Mouse (Mus musculus): ENCODE measurements around the gene AI661453. TPM values are rescaled to one million over a fixed set of nuclear protein-coding genes. Genes with fewer than 3 reads are reported as not detected.
"Not testable (repeated sequence)": the region's sequence is repeated elsewhere in the genome, so short reads cannot be mapped to it uniquely, and the experiment has no call there.

Gene AI661453
- 9.2 and 13.0 TPM in 2 replicates for polyA plus RNA-seq (2012; rRNA removed)

DNA sequence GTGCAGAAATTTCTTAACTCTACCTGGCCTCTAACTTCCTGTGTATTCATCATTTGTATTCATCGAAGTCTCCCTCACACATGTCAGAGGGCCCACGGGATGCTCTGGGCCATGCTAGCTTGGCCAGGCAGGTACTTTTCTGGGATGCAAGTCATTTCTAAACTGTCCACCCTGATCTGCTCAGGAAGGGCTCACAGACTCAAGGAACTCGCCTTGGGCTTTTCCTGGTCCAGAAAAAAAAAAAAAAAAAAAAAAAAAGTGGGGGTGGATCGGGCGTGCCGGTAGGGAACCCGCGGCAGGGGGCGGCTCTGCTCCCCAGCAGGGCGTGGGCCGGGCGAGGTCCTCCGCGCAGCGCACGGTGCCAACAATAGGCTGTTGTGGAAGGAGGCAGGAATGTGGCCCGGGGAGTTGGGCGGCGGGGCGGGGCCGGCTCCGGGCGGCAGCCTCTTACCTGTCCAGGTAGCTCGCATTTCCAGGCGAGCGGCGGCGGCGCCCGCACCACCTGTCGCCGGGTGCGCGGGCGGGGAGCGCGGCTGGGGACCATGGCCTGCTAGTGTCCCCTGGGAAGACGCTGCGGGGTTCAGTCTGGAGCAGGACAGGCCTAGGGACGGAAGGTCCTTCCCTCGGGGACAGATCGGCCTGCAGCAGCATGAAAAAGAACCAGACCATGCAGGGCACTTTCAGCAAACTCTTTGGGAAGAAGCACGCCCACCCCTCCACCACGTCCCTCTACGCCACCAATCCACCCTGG is at the start of gene AI661453:
Gene AI661453 (plus strand): TSS at position 460 of the 751 bp plus-strand sequence.
- DNase-seq, result peak; percentile 80
- peak within 1 kb of the TSS; percentile 86 for H3K4me3 ChIP-seq (replicated peaks; ENCODE audit: extremely low read depth, low read depth, low read length)
- peaks cover 7% of the 10 kb centered on the region for H3K4me1 ChIP-seq (ENCODE audit: control insufficient read depth, insufficient read depth, low read length)
- TF ChIP-seq POLR2A (IDR thresholded peaks at IDR 0.05; ENCODE audit: borderline replicate concordance, extremely low read depth, low read depth, low read length) (peak; percentile 43; the same call in 1 of the 2 replicates), CTCF (IDR thresholded peaks at IDR 0.05; ENCODE audit: insufficient read depth, low read length) (no peak)
- WGBS, result 1% methylated on average over 45 of the region's 45 CpGs

DNA sequence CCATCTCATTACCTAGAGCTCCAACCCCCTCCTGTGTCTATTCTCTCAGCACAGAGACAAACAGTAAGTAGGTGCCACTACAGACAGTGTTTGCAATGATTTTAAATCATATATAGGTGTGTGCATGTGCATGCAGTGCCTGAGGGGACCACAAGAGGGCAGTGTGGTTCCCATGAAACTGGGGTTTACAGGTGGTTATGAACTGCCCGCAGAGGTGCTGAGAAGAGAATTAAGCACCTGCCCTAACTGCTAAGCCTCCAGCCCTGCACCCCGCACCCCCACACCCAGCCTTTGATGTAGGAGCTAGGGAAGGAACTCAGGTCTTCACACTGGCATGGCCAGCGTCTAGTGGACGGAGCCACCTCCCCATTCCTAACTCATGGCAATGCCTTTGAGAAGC is 49.8 kb upstream of the AI661453 start:
- Histone ChIP-seq H3K4me1 (ENCODE audit: control insufficient read depth, insufficient read depth, low read length) (no peaks in the 10 kb centered on the region), H3K4me3 (replicated peaks; ENCODE audit: extremely low read depth, low read depth, low read length) (no peak overlapping the region)
- WGBS, result 57% methylated on average over 4 of the region's 4 CpGs
- DNase-seq, result peak; percentile 51
- no peak for TF ChIP-seq POLR2A (IDR thresholded peaks at IDR 0.05; ENCODE audit: borderline replicate concordance, extremely low read depth, low read depth, low read length)
- TF ChIP-seq CTCF (IDR thresholded peaks at IDR 0.05; ENCODE audit: insufficient read depth, low read length), result peak; percentile 81

GRCm38 (mm10) chr17:47394223-47394869 is 42.1 kb upstream of the AI661453 start:
- DNase-seq, result peak; percentile 7
- WGBS, result 10% methylated on average over 24 of the region's 24 CpGs
- no peak for TF ChIP-seq POLR2A (IDR thresholded peaks at IDR 0.05; ENCODE audit: borderline replicate concordance, extremely low read depth, low read depth, low read length)
- TF ChIP-seq CTCF (IDR thresholded peaks at IDR 0.05; ENCODE audit: insufficient read depth, low read length), result no peak
- Histone ChIP-seq H3K4me1 (ENCODE audit: control insufficient read depth, insufficient read depth, low read length) (peaks cover 2% of the 10 kb centered on the region; the same call in 1 of the 2 replicates), H3K4me3 (replicated peaks; ENCODE audit: extremely low read depth, low read depth, low read length) (peak overlapping the region; percentile 31)

DNA sequence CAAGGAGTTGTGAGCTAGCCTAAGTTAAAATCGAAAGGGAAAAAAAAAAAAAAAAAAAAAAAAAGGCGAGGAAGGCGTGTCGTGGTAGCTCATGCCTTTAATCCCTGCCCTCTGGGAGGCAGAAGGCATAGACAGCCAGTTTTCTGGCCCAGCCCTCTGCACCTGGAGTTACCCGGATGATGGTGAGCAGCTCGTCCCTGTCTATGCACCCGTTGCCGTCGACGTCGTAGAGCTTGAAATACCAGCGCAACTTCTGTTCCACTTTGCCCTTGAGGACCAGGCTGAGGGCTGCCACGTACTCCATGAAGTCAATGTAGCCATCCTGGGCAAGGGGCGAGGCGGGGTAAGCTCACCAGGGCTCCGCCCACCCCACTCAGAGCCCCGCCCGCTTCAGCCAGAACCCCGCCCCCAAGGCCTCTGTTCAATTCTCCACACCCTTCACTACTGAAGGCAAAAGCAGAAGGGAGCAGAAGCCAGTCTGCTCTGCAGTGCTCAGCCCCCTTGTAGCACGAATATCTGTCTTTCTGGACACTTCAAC is 41.0 kb upstream of the AI661453 start:
- Histone ChIP-seq H3K4me3 (replicated peaks; ENCODE audit: extremely low read depth, low read depth, low read length) (peak overlapping the region; percentile 73), H3K4me1 (ENCODE audit: control insufficient read depth, insufficient read depth, low read length) (peaks cover 2% of the 10 kb centered on the region; the same call in 1 of the 2 replicates)
- TF ChIP-seq CTCF (IDR thresholded peaks at IDR 0.05; ENCODE audit: insufficient read depth, low read length), result no peak
- peak; percentile 13; the same call in 1 of the 2 replicates for TF ChIP-seq POLR2A (IDR thresholded peaks at IDR 0.05; ENCODE audit: borderline replicate concordance, extremely low read depth, low read depth, low read length)
- 2% methylated on average over 20 of the region's 20 CpGs for WGBS
- peak; percentile 60 for DNase-seq

GRCm38 (mm10) chr17:47399091-47399490 is 37.3 kb upstream of the AI661453 start:
- H3K4me3 ChIP-seq (replicated peaks; ENCODE audit: extremely low read depth, low read depth, low read length), result no peak overlapping the region
- WGBS, result 83% methylated on average over 8 of the region's 8 CpGs
- no peak for DNase-seq
- TF ChIP-seq POLR2A (IDR thresholded peaks at IDR 0.05; ENCODE audit: borderline replicate concordance, extremely low read depth, low read depth, low read length), result no peak
- H3K4me1 ChIP-seq (ENCODE audit: control insufficient read depth, insufficient read depth, low read length), result peaks cover 2% of the 10 kb centered on the region; the same call in 1 of the 2 replicates

DNA sequence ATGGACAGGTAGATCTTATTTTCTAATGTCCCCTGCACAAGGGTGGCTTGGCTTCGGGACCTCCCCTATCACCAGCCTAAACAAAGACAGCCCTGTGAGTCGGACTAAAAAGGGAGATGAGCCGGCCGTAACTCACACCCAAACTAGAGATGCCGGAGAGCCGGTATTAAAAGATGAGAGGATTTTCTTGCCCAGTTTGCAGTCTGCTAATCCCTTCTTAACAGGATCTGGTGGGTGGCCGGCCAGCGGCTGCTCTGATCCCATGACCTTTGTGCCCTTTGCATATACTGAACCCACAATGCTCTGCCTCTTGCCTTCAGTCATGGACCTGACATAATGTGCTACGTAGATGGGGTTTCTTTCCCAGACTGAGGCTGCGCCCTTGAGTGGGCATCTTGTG is 36.0 kb upstream of the AI661453 start, which contains the start of gene Guca1a:
Gene Guca1a (minus strand): TSS at position 134 of the 400 bp plus-strand sequence.
- WGBS, result 58% methylated on average over 10 of the region's 10 CpGs
- no peak for DNase-seq
- Histone ChIP-seq H3K4me1 (ENCODE audit: control insufficient read depth, insufficient read depth, low read length) (no peaks in the 10 kb centered on the region), H3K4me3 (replicated peaks; ENCODE audit: extremely low read depth, low read depth, low read length) (no peak within 1 kb of the TSS)
- no peak for TF ChIP-seq CTCF (IDR thresholded peaks at IDR 0.05; ENCODE audit: insufficient read depth, low read length)
- TF ChIP-seq POLR2A (IDR thresholded peaks at IDR 0.05; ENCODE audit: borderline replicate concordance, extremely low read depth, low read depth, low read length), result no peak

- no peak for TF ChIP-seq CTCF (IDR thresholded peaks at IDR 0.05; ENCODE audit: insufficient read depth, low read length)
- no peak for TF ChIP-seq POLR2A (IDR thresholded peaks at IDR 0.05; ENCODE audit: borderline replicate concordance, extremely low read depth, low read depth, low read length)
- Histone ChIP-seq H3K4me3 (replicated peaks; ENCODE audit: extremely low read depth, low read depth, low read length) (no peak overlapping the region), H3K4me1 (ENCODE audit: control insufficient read depth, insufficient read depth, low read length) (no peaks in the 10 kb centered on the region)
- 58% methylated on average over 10 of the region's 10 CpGs for WGBS
- no peak for DNase-seq
These were observed 28.5 kb upstream of the AI661453 start for GRCm38 (mm10) chr17:47407717-47408557.

DNA sequence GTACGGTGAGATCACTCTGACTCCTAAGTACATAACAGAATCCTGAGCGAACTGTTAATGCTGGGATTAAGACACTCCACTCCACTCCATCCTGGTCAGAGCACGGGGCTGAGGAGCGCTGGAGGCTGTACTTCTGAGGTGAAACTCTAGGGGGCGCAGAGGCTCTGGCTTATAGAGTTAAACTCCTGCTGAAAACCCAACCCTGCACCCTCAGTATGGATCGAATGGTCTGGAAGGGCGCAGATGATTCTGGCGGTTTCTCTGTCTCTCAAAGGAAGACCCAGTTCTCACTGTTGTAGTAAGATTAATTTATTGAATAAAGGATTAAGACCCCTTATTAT is 27.9 kb upstream of the AI661453 start:
- 18% methylated on average over 8 of the region's 8 CpGs for WGBS
- H3K4me3 ChIP-seq (replicated peaks; ENCODE audit: extremely low read depth, low read depth, low read length), result no peak overlapping the region
- TF ChIP-seq POLR2A (IDR thresholded peaks at IDR 0.05; ENCODE audit: borderline replicate concordance, extremely low read depth, low read depth, low read length) (no peak), CTCF (IDR thresholded peaks at IDR 0.05; ENCODE audit: insufficient read depth, low read length) (peak; percentile 73)
- DNase-seq, result peak; percentile 70
- no peaks in the 10 kb centered on the region for H3K4me1 ChIP-seq (ENCODE audit: control insufficient read depth, insufficient read depth, low read length)

DNA sequence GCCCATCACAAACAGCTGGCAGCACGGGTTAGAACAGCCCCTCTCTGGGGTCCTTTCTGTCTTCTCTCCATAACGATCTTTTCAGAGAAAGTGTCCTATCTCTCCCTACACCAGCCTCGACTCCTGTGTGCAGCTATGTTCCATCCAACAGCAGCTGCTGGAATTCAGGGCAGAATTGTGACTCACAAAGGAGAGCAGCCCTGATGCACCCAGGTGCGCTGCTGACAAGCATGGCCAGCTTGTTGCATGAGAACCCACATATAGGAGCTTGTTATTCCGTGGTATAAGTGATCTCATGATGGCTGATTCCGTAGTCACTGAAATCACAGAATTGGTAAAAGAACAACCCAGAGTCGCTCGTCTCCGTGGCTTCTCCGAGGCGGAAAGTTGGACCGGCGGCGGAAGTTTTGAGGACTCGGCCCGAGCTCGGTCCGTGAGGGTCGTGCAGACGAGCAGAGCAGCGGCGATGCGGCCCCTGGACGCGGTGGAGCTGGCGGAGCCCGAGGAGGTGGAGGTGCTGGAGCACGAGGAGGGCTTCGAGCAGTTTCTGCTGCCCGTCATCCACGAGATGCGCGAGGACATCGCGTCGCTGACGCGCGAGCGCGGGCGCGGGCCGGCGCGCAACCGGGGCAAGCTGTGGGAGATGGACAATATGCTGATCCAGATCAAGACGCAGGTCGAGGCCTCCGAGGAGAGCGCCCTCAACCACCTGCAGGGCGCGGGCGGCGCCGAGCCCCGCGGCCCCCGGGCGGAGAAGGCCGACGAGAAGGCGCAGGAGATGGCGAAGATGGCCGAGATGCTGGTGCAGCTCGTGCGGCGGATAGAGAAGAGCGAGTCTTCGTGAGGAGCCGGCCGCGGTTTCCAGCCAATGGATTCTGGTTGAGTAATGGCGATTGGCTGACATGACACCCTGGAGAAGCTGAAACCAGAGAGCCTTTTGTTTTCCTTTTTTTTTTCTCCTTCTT is 26.2 kb upstream of the AI661453 start:
- 4% methylated on average over 74 of the region's 74 CpGs for WGBS
- not testable (repeated sequence) for H3K4me1 ChIP-seq (ENCODE audit: control insufficient read depth, insufficient read depth, low read length); H3K4me3 ChIP-seq (replicated peaks; ENCODE audit: extremely low read depth, low read depth, low read length)
- peak; percentile 46 for DNase-seq

Measured in lung, adult 2 months (tissue).